Mouse (Mus musculus) lung, adult 2 months (tissue): ENCODE measurements at regions not wholly inside any gene's neighbourhood (a gene's known extent, or its start where the extent isn't known, plus 50 kb on each side); places are given as distances from the start of the nearest gene placed in this dataset.

Source experiments
- CTCF ChIP-seq: fragments of 200-500 bp; IDR thresholded peaks from 2 replicates; pipeline ENCODE4 v1.5.1; 2011; ENCODE audit warnings: mild to moderate bottlenecking, low read length, control low read depth; ENCODE audit not compliant: insufficient read depth
- POLR2A ChIP-seq: fragments of 200-500 bp; IDR thresholded peaks from 2 replicates; pipeline ENCODE4 v1.6.1; 2011; ENCODE audit warnings: low read depth, mild to moderate bottlenecking, control low read depth, low read length, borderline replicate concordance; ENCODE audit errors: extremely low read depth

DNA sequence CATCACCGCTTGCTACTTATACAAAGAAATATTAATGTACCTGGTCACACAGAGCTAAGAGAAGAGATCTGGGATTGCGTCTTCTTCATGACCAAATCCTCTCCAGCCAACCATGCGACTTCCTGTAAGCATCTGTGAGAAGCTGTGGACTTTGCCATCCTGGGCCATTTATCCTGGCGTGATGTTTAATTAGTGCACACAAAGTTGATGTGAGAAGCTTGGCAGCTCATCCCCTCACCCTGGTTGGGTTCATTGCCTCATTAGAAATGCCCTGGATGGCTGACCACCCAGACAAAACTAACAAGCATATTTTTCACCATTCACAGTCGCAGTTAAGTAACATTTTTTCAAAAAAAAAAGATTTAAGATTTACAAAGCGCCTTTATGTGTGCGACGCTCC lies 69.3 kb upstream of the Zfp462 start:
- TF ChIP-seq CTCF (no peak), POLR2A (no peak)
